In the genomic region with DNA sequence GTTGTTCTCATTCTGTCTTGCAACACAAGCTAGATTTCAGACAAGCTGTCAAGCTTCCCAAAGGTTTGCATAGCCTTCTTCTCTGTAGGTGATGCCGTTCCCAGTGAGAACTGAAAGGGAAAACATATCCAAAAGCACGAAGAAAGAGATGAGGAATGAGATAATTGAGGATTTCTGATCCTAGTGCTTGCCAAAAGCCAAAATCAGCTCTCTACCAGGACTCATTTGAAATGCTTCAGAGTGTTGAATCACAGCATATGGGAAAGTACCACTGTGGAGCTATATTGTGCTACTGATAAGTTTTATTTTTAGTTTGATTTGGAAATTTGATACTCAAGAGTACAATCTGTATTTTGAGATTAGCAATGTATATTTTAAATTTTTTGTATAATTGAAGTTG, we compare ENCODE assay signal across 19 mouse cellular contexts.
"Had no signal": no experiment of that assay in that cellular context is flagged by ENCODE, and none has a peak within 500 bp of the region (broad histone marks: within the 10 kb centered on the region; RNA-seq: fewer than 3 reads in every experiment).

No protein-coding gene starts in this region.

- H3K36me3 ChIP-seq: midbrain, embryonic 10.5 days; midbrain, embryonic 12.5 days; neural tube, embryonic 13.5 days; neural tube, embryonic 15.5 days had no signal

- H3K4me3 ChIP-seq: midbrain, embryonic 10.5 days; midbrain, embryonic 12.5 days; myocyte; neural tube, embryonic 13.5 days; neural tube, embryonic 15.5 days had no signal

- H3K9ac ChIP-seq: lung, embryonic 14.5 days; midbrain, embryonic 12.5 days; neural tube, embryonic 13.5 days; neural tube, embryonic 15.5 days had no signal

- H3K9me3 ChIP-seq: midbrain, embryonic 10.5 days; midbrain, embryonic 12.5 days; neural tube, embryonic 13.5 days; neural tube, embryonic 15.5 days had no signal

- H3K4me1 ChIP-seq: midbrain, embryonic 12.5 days; neural tube, embryonic 13.5 days; neural tube, embryonic 15.5 days had no signal

- H3K4me2 ChIP-seq: lung, embryonic 14.5 days; midbrain, embryonic 12.5 days; neural tube, embryonic 13.5 days; neural tube, embryonic 15.5 days had no signal

- ATAC-seq: midbrain, embryonic 16.5 days had no signal

- DNase-seq: lung, adult 18-20 months; lung, embryonic 14.5 days; lung, postnatal 10 days; lung, postnatal 4 days; midbrain, embryonic 14.5 days; retina, postnatal 1 day; right cerebral cortex, adult 18-20 months; right cerebral cortex, postnatal 25 days; right cerebral cortex, postnatal 4 days; spleen, adult 18-20 months; thymus, adult 2 months; thymus, postnatal 25 days; thymus, postnatal 4 days had no signal

- H3K27me3 ChIP-seq: midbrain, embryonic 12.5 days; neural tube, embryonic 13.5 days; neural tube, embryonic 15.5 days had no signal

- H3K27ac ChIP-seq: midbrain, embryonic 10.5 days; midbrain, embryonic 12.5 days; neural tube, embryonic 13.5 days; neural tube, embryonic 15.5 days had no signal
